Mouse (Mus musculus): ENCODE measurements around the gene Pbx1. TPM values are rescaled to one million over a fixed set of nuclear protein-coding genes. Genes with fewer than 3 reads are reported as not detected.

Gene Pbx1
- polyA plus RNA-seq, 1 experiment, result 80.6 TPM

- TF ChIP-seq GATA1 (IDR thresholded peaks at IDR 0.05; ENCODE audit: borderline replicate concordance, low read length), result no peak
- TF ChIP-seq FLI1 (IDR thresholded peaks at IDR 0.05; ENCODE audit: low read length), result no peak
- peaks cover 9% of the 10 kb centered on the region for H3K27me3 ChIP-seq (replicated peaks)
- H3K9me3 ChIP-seq, result no peaks in the 10 kb centered on the region
- H3K4me1 ChIP-seq, result no peaks in the 10 kb centered on the region
- H3K36me3 ChIP-seq (replicated peaks; ENCODE audit: low read length), result no peaks in the 10 kb centered on the region
- H3K4me3 ChIP-seq (replicated peaks), result no peak overlapping the region
These were observed 340.4 kb downstream of the Pbx1 start for GRCm38 (mm10) chr1:168091627-168092026.

GRCm38 (mm10) chr1:168088680-168089079 lies 343.4 kb downstream of the Pbx1 start:
- no peak for TF ChIP-seq GATA1 (IDR thresholded peaks at IDR 0.05; ENCODE audit: borderline replicate concordance, low read length)
- no peak for TF ChIP-seq FLI1 (IDR thresholded peaks at IDR 0.05; ENCODE audit: low read length)
- Histone ChIP-seq H3K4me1 (no peaks in the 10 kb centered on the region), H3K36me3 (replicated peaks; ENCODE audit: low read length) (no peaks in the 10 kb centered on the region), H3K27me3 (replicated peaks) (peaks cover 9% of the 10 kb centered on the region), H3K4me3 (replicated peaks) (no peak overlapping the region), H3K9me3 (no peaks in the 10 kb centered on the region)

DNA sequence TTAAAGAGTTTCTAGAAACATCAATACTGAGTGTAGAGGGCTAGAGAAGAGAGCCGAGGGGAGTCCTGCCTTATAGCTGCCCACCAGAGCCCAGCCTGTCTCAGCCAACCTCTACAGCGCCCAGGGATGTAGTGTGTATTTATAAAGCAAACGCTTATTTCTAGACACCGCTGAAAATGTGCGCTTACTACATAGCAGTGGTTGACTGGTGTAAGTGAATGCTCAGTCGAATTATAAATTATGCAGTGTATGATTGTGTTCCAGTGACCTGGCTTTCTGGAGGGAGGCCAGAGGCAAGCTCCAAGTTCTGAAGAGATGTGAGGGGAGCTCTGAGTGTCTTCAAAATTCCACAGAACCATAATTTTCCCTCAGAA lies 352.7 kb downstream of the Pbx1 start:
- peaks cover 12% of the 10 kb centered on the region; the same call in 1 of the 2 replicates for H3K9me3 ChIP-seq
- H3K27me3 ChIP-seq (replicated peaks), result no peaks in the 10 kb centered on the region
- TF ChIP-seq GATA1 (IDR thresholded peaks at IDR 0.05; ENCODE audit: borderline replicate concordance, low read length), result no peak
- no peak for TF ChIP-seq FLI1 (IDR thresholded peaks at IDR 0.05; ENCODE audit: low read length)
- H3K4me1 ChIP-seq, result no peaks in the 10 kb centered on the region
- no peak overlapping the region for H3K4me3 ChIP-seq (replicated peaks)
- no peaks in the 10 kb centered on the region for H3K36me3 ChIP-seq (replicated peaks; ENCODE audit: low read length)

GRCm38 (mm10) chr1:168078746-168079393 lies 353.2 kb downstream of the Pbx1 start:
- TF ChIP-seq GATA1 (IDR thresholded peaks at IDR 0.05; ENCODE audit: borderline replicate concordance, low read length) (no peak), FLI1 (IDR thresholded peaks at IDR 0.05; ENCODE audit: low read length) (no peak)
- Histone ChIP-seq H3K36me3 (replicated peaks; ENCODE audit: low read length) (no peaks in the 10 kb centered on the region), H3K27me3 (replicated peaks) (no peaks in the 10 kb centered on the region), H3K4me3 (replicated peaks) (no peak overlapping the region), H3K4me1 (no peaks in the 10 kb centered on the region), H3K9me3 (peaks cover 12% of the 10 kb centered on the region; the same call in 1 of the 2 replicates)

GRCm38 (mm10) chr1:168071974-168072373 lies 360.1 kb downstream of the Pbx1 start:
- no peaks in the 10 kb centered on the region for H3K36me3 ChIP-seq (replicated peaks; ENCODE audit: low read length)
- TF ChIP-seq GATA1 (IDR thresholded peaks at IDR 0.05; ENCODE audit: borderline replicate concordance, low read length) (no peak), FLI1 (IDR thresholded peaks at IDR 0.05; ENCODE audit: low read length) (no peak)
- H3K4me3 ChIP-seq (replicated peaks), result no peak overlapping the region
- H3K4me1 ChIP-seq, result no peaks in the 10 kb centered on the region
- no peaks in the 10 kb centered on the region for H3K27me3 ChIP-seq (replicated peaks)
- H3K9me3 ChIP-seq, result 0 out of 2 replicates have a peak, but pooled peaks cover 3% of the 10 kb centered on the region

DNA sequence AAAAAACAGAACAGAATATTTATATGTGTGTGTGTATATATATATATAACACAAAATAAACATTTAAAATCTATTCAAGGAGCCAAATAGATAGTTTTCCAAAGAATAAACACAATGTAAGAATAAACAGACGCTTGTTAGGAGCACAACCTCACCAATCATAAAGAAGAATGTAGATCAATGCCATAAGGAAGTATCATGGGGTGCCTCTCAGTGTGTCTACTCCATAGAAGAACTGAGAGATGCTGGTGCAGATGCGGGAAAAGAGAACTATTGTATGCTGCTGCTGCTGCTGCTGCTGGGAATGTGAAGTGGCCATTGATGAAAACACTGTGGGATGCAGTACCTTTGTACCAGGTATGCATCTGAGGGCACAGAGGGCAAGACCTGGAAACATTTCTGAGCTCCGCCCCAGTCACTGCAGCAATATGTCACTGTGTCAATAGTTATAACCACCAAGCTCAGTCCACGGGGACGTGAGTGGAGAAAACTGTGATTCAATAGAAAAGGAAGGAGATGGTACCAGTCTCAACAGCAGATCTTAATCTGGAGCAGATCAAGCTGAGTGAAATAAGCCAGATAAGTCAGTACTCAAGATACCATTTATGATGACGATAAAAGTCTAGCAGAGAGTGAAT lies 361.7 kb downstream of the Pbx1 start:
- Histone ChIP-seq H3K9me3 (0 out of 2 replicates have a peak, but pooled peaks cover 3% of the 10 kb centered on the region), H3K4me3 (replicated peaks) (no peak overlapping the region), H3K27me3 (replicated peaks) (no peaks in the 10 kb centered on the region), H3K36me3 (replicated peaks; ENCODE audit: low read length) (no peaks in the 10 kb centered on the region), H3K4me1 (no peaks in the 10 kb centered on the region)
- TF ChIP-seq GATA1 (IDR thresholded peaks at IDR 0.05; ENCODE audit: borderline replicate concordance, low read length) (no peak), FLI1 (IDR thresholded peaks at IDR 0.05; ENCODE audit: low read length) (no peak)

- TF ChIP-seq GATA1 (IDR thresholded peaks at IDR 0.05; ENCODE audit: borderline replicate concordance, low read length) (no peak), FLI1 (IDR thresholded peaks at IDR 0.05; ENCODE audit: low read length) (no peak)
- no peaks in the 10 kb centered on the region for H3K4me1 ChIP-seq
- no peaks in the 10 kb centered on the region for H3K36me3 ChIP-seq (replicated peaks; ENCODE audit: low read length)
- 0 out of 2 replicates have a peak, but pooled peaks cover 3% of the 10 kb centered on the region for H3K9me3 ChIP-seq
- no peaks in the 10 kb centered on the region for H3K27me3 ChIP-seq (replicated peaks)
- no peak overlapping the region for H3K4me3 ChIP-seq (replicated peaks)
These were observed 362.3 kb downstream of the Pbx1 start for GRCm38 (mm10) chr1:168069740-168070139.
